Mouse (Mus musculus): ENCODE data around the gene Nbl1. TPM values are rescaled to one million over a fixed set of nuclear protein-coding genes. Genes with fewer than 3 reads are reported as not detected.

The Nbl1 gene
- total and polyA plus RNA-seq, 3 experiments: 0.14 TPM; not detected in 2

DNA sequence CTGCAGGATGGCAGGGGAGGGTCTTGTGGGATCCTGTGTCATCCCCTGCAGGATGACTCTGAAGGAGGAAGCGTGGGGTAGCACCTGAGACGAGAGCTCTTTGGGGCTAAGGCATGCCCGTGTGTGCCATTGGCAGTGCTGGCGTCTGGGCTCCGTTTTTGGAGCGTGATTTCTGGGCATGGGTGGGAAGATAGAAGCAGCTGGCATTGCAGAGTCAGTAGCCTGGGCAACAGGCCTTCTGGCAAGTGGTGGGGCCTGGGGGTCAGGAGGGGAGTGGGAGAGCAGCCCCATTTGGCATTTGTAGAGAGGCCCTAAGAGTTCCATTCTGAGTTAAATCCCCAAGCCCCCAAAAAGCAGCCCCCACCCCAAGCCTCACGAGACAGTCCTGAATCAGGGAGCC is 40.0 kb downstream of the Nbl1 start:
- Histone ChIP-seq H3K9me3 (replicated peaks; ENCODE audit: insufficient read depth, low read length) (no peaks in the 10 kb centered on the region), H3K9ac (ENCODE audit: control insufficient read depth, low read depth, low read length, poor library complexity, severe bottlenecking) (no peak overlapping the region), H3K27me3 (ENCODE audit: control insufficient read depth in 1 of 2, insufficient read depth in 2 of 2, low read length in 2 of 2) (no peaks in the 10 kb centered on the region), H3K4me3 (ENCODE audit: control insufficient read depth in 1 of 2, insufficient read depth in 1 of 2, low read depth in 2 of 2, low read length in 2 of 2) (no peak overlapping the region), H3K27ac (ENCODE audit: control insufficient read depth, low read depth, low read length) (no peak overlapping the region), H3K36me3 (ENCODE audit: control insufficient read depth in 1 of 2, insufficient read depth in 2 of 2, low read length in 2 of 2) (no peaks in the 10 kb centered on the region), H3K79me2 (ENCODE audit: control insufficient read depth, insufficient read depth, low read length, poor library complexity) (no peaks in the 10 kb centered on the region), H3K4me1 (ENCODE audit: control insufficient read depth in 1 of 2, insufficient read depth in 2 of 2, low read length in 2 of 2) (no peaks in the 10 kb centered on the region)
- no peak for DNase-seq (ENCODE audit: low read depth, low spot score)
- TF ChIP-seq HCFC1 (IDR thresholded peaks at IDR 0.05; ENCODE audit: low read depth, low read length): no peak
- no peak for TF ChIP-seq NELFE (IDR thresholded peaks at IDR 0.05; ENCODE audit: low read depth, low read length)
- no peak for TF ChIP-seq MXI1 (IDR thresholded peaks at IDR 0.05; ENCODE audit: low read depth, low read length)
- no peak for TF ChIP-seq MYB (IDR thresholded peaks at IDR 0.05; ENCODE audit: low read depth, low read length)
- TF ChIP-seq ZKSCAN1 (IDR thresholded peaks at IDR 0.05; ENCODE audit: low read depth, low read length): no peak
- no peak for TF ChIP-seq POLR2AphosphoS2 (IDR thresholded peaks at IDR 0.05; ENCODE audit: low read length)
- TF ChIP-seq MAFK (IDR thresholded peaks at IDR 0.05; ENCODE audit: borderline replicate concordance, low read depth, low read length): no peak
- no peak for TF ChIP-seq MAZ (IDR thresholded peaks at IDR 0.05; ENCODE audit: low read depth, low read length)
- no peak for TF ChIP-seq TBP (IDR thresholded peaks at IDR 0.05; ENCODE audit: low read depth, low read length)
- no peak for TF ChIP-seq UBTF (IDR thresholded peaks at IDR 0.05; ENCODE audit: borderline replicate concordance, insufficient read depth, low read depth, low read length)
- TF ChIP-seq SIN3A (IDR thresholded peaks at IDR 0.05; ENCODE audit: low read length): no peak
- TF ChIP-seq TAL1 (IDR thresholded peaks at IDR 0.05; ENCODE audit: low read length): no peak
- TF ChIP-seq TCF12 (IDR thresholded peaks at IDR 0.05; ENCODE audit: low read depth, low read length): no peak
- TF ChIP-seq MEF2A (IDR thresholded peaks at IDR 0.05; ENCODE audit: extremely low read depth, insufficient replicate concordance, low read depth, low read length, poor library complexity, severe bottlenecking): no peak
- TF ChIP-seq CTCF (IDR thresholded peaks at IDR 0.05 in 2 of 3, conservative IDR thresholded peaks at IDR 0.05 in 1 of 3; ENCODE audit: control insufficient read depth in 1 of 3, insufficient read depth in 1 of 3, low read depth in 2 of 3, low read length in 3 of 3, poor library complexity in 1 of 3, severe bottlenecking in 1 of 3): no peak
- TF ChIP-seq GABPA (IDR thresholded peaks at IDR 0.05; ENCODE audit: low read depth, low read length): no peak
- TF ChIP-seq POLR2AphosphoS5 (IDR thresholded peaks at IDR 0.05; ENCODE audit: borderline replicate concordance, low read depth, low read length): no peak
- no peak for TF ChIP-seq ZC3H11A (IDR thresholded peaks at IDR 0.05; ENCODE audit: low read depth, low read length)
- TF ChIP-seq ELF1 (IDR thresholded peaks at IDR 0.05; ENCODE audit: low read depth, low read length): no peak

- H3K79me2 ChIP-seq (ENCODE audit: control insufficient read depth, insufficient read depth, low read length, poor library complexity): no peaks in the 10 kb centered on the region
- no peak for DNase-seq (ENCODE audit: low read depth, low spot score)
- H3K27me3 ChIP-seq (ENCODE audit: control insufficient read depth in 1 of 2, insufficient read depth in 2 of 2, low read length in 2 of 2): no peaks in the 10 kb centered on the region
- H3K4me3 ChIP-seq (ENCODE audit: control insufficient read depth in 1 of 2, insufficient read depth in 1 of 2, low read depth in 2 of 2, low read length in 2 of 2): no peak overlapping the region
- no peak overlapping the region for H3K27ac ChIP-seq (ENCODE audit: control insufficient read depth, low read depth, low read length)
- no peak for TF ChIP-seq MAFK (IDR thresholded peaks at IDR 0.05; ENCODE audit: borderline replicate concordance, low read depth, low read length)
- no peak for TF ChIP-seq ZC3H11A (IDR thresholded peaks at IDR 0.05; ENCODE audit: low read depth, low read length)
- no peak for TF ChIP-seq ZNF384 (IDR thresholded peaks at IDR 0.05; ENCODE audit: low read depth, low read length)
- TF ChIP-seq MYC (IDR thresholded peaks at IDR 0.05; ENCODE audit: low read depth, low read length): no peak
- no peak for TF ChIP-seq TAL1 (IDR thresholded peaks at IDR 0.05; ENCODE audit: low read length)
- no peak for TF ChIP-seq MYB (IDR thresholded peaks at IDR 0.05; ENCODE audit: low read depth, low read length)
- no peak for TF ChIP-seq CHD2 (IDR thresholded peaks at IDR 0.05; ENCODE audit: low read length)
- no peak for TF ChIP-seq MXI1 (IDR thresholded peaks at IDR 0.05; ENCODE audit: low read depth, low read length)
- TF ChIP-seq USF2 (IDR thresholded peaks at IDR 0.05; ENCODE audit: borderline replicate concordance in 1 of 2, insufficient read depth in 1 of 2, low read depth in 1 of 2, low read length in 2 of 2): no peak
- TF ChIP-seq CHD1 (IDR thresholded peaks at IDR 0.05; ENCODE audit: low read depth, low read length): no peak
- no peak for TF ChIP-seq TCF12 (IDR thresholded peaks at IDR 0.05; ENCODE audit: low read depth, low read length)
- TF ChIP-seq ZKSCAN1 (IDR thresholded peaks at IDR 0.05; ENCODE audit: low read depth, low read length): no peak
- TF ChIP-seq SMC3 (IDR thresholded peaks at IDR 0.05; ENCODE audit: low read depth, low read length): no peak
- no peak for TF ChIP-seq POLR2A (IDR thresholded peaks at IDR 0.05; ENCODE audit: control insufficient read depth in 1 of 2, insufficient read depth in 1 of 2, low read depth in 1 of 2, low read length in 2 of 2, poor library complexity in 1 of 2)
- no peak for TF ChIP-seq USF1 (IDR thresholded peaks at IDR 0.05; ENCODE audit: low read depth, low read length)
- TF ChIP-seq KAT2A (conservative IDR thresholded peaks at IDR 0.05; ENCODE audit: low read depth, low read length): no peak
- no peak for TF ChIP-seq MAX (IDR thresholded peaks at IDR 0.05; ENCODE audit: low read length)
- peaks cover 0 to 2% of the 10 kb centered on the region in 2 experiments; a peak in 1 of 4 replicates for H3K36me3 ChIP-seq (ENCODE audit: control insufficient read depth in 1 of 2, insufficient read depth in 2 of 2, low read length in 2 of 2)
- H3K9ac ChIP-seq (ENCODE audit: control insufficient read depth, low read depth, low read length, poor library complexity, severe bottlenecking): no peak overlapping the region
- H3K4me1 ChIP-seq (ENCODE audit: control insufficient read depth in 1 of 2, insufficient read depth in 2 of 2, low read length in 2 of 2): peaks cover 0 to 3% of the 10 kb centered on the region in 2 experiments; a peak in 1 of 4 replicates
- H3K9me3 ChIP-seq (replicated peaks; ENCODE audit: insufficient read depth, low read length): no peaks in the 10 kb centered on the region
Observed at GRCm38 (mm10) chr4:139048518-139048917, 44.3 kb downstream of the Nbl1 start.

Measured in MEL (cell line).